Mouse (Mus musculus): Measurements from ENCODE around the gene Mrps23. TPM values are rescaled to one million over a fixed set of nuclear protein-coding genes. Genes with fewer than 3 reads are reported as not detected.
"Not testable (repeated sequence)": the region's sequence is repeated elsewhere in the genome, so short reads cannot be mapped to it uniquely, and the experiment has no call there.

The Mrps23 gene
- polyA plus RNA-seq, 1 experiment, result 9.9 TPM

DNA sequence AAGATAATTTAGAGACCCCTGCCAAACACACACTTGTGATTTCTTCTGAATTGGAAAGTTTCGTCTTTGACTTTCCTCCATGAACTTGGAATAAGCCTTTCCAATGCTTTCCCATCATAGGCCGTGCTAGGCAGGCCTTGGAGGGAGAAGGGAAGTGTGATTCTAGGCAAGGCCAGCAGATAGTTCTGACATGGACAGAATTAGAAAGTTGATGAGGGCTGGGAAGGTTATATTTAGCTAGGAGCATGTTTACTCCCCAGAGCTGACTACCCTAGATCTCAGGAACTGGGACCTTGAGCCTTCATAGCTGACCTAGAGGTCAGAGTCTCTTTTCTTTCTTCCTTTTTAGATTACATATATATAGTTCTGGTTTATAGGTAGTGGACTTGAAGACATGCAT lies 3.0 kb upstream of the Mrps23 start:
- peaks cover 3% of the 10 kb centered on the region for H3K36me3 ChIP-seq (ENCODE audit: control insufficient read depth)
- H3K9me3 ChIP-seq (ENCODE audit: control insufficient read depth, low read length), result no peaks in the 10 kb centered on the region
- H3K4me3 ChIP-seq (replicated peaks), result no peak overlapping the region
- H3K27me3 ChIP-seq (ENCODE audit: control insufficient read depth), result peaks cover 14% of the 10 kb centered on the region
- peaks cover 54% of the 10 kb centered on the region for H3K4me1 ChIP-seq (ENCODE audit: control insufficient read depth)
- TF ChIP-seq GATA1 (IDR thresholded peaks at IDR 0.05; ENCODE audit: low read length) (no peak), TAL1 (IDR thresholded peaks at IDR 0.05; ENCODE audit: low read length) (no peak)

DNA sequence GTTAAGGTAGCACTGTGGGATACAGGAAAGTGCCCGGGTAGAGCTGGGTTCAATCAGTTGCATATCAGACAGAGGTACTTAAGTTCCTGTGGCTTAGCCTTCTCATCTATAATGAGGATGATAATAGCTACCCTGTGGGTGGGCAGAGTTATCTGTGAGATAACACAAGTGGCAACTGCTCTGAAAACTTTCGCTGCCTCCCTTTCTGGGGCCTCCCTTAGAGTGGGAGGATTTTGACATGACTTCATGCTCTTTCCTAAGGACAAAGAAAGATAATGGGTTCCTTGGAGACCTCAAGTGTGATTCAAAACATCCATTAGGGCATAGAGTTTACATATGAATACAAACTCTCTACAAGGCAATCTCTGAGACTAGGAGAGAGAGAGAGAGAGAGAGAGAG lies 2.1 kb upstream of the Mrps23 start:
- H3K36me3 ChIP-seq (ENCODE audit: control insufficient read depth), result peaks cover 5% of the 10 kb centered on the region
- no peaks in the 10 kb centered on the region for H3K9me3 ChIP-seq (ENCODE audit: control insufficient read depth, low read length)
- no peak overlapping the region for H3K4me3 ChIP-seq (replicated peaks)
- TF ChIP-seq TAL1 (IDR thresholded peaks at IDR 0.05; ENCODE audit: low read length), result no peak
- TF ChIP-seq GATA1 (IDR thresholded peaks at IDR 0.05; ENCODE audit: low read length), result no peak
- H3K27me3 ChIP-seq (ENCODE audit: control insufficient read depth), result peaks cover 5% of the 10 kb centered on the region; the same call in 1 of the 2 replicates
- peaks cover 54% of the 10 kb centered on the region for H3K4me1 ChIP-seq (ENCODE audit: control insufficient read depth)

DNA sequence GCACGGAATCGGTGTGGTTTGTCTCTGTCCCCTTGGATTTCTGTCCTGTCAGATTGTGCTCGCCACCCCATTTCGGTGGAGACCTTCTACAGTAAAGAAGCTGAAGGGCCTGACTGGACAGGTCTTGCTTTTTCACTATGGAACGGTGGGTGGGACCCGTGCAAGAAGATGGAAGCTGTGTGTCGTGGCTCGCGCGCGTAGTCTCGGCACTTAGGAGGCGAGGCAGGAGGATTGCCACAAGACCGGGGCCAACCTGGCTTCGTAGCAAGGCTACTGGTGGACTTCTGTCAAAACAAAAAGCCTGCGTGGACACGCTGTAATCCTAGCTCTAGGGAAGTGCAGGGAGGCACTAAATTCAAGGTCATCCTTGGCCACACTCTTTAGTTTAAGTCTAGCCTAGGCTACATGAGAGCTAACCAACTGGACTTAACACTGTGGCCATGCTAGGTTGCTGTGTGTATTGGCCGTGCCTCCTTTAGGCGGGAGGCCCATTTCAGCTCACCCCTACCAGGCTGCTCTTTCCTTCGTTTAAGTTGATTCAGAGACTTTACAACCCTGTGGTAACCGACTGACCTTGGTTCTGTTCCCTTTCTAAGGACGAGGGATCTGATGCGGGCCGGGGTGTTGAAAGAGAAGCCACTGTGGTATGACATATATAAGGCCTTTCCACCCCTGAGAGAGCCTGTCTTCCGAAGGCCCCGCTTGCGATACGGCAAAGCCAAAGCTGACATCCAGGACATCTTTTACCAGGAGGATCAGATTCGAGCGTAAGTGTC lies 593 bp downstream of the Mrps23 start:
- Histone ChIP-seq H3K36me3 (ENCODE audit: control insufficient read depth) (peaks cover 31% of the 10 kb centered on the region), H3K4me1 (ENCODE audit: control insufficient read depth) (peaks cover 51% of the 10 kb centered on the region), H3K27me3 (ENCODE audit: control insufficient read depth) (no peaks in the 10 kb centered on the region; the same call in 1 of the 2 replicates), H3K4me3 (replicated peaks) (peak overlapping the region; percentile 98), H3K9me3 (ENCODE audit: control insufficient read depth, low read length) (no peaks in the 10 kb centered on the region)
- TF ChIP-seq GATA1 (IDR thresholded peaks at IDR 0.05; ENCODE audit: low read length), result no peak
- no peak for TF ChIP-seq TAL1 (IDR thresholded peaks at IDR 0.05; ENCODE audit: low read length)

DNA sequence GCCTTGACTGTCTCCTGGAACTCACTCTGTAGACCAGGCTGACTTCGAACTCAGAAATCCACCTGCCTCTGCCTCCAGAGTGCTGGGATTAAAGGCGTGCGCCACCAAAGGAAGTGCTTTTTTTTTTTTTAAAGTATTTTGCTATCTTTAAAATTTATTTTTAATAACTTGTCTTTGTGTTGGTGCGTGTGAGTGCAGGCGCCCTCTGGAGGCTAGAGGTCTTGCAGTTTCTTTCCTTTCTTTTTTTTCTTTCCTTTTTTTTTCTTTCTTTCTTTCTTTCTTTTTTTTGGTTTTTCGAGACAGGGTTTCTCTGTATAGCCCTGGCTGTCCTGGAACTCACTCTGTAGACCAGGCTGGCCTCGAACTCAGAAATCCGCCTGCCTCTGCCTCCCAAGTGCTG lies 2.4 kb downstream of the Mrps23 start:
- Histone ChIP-seq H3K4me1 (ENCODE audit: control insufficient read depth) (peaks cover 36% of the 10 kb centered on the region), H3K36me3 (ENCODE audit: control insufficient read depth) (peaks cover 49% of the 10 kb centered on the region)
- H3K4me3 ChIP-seq (replicated peaks); H3K9me3 ChIP-seq (ENCODE audit: control insufficient read depth, low read length); H3K27me3 ChIP-seq (ENCODE audit: control insufficient read depth): not testable (repeated sequence)

DNA sequence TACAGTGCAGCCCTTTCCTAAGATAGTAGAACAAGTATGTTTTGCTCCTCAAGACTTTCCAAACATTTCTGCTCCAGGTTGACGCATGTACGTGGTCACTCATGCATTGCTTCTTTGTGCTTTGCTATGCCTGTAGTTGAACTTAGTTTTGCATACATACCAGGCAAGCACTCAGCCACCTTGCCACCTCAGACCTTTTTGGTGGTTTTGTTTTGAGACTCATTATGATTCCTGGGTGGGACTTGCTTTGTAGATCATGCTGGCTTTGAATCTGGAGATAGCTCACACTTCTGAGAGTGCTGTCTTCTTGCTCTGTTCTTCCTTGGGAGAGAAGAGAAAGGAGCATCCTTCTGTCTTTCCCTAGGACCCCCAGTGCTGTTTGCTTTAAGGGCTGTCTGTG lies 3.5 kb downstream of the Mrps23 start:
- peaks cover 53% of the 10 kb centered on the region for H3K36me3 ChIP-seq (ENCODE audit: control insufficient read depth)
- no peak for TF ChIP-seq TAL1 (IDR thresholded peaks at IDR 0.05; ENCODE audit: low read length)
- no peak for TF ChIP-seq GATA1 (IDR thresholded peaks at IDR 0.05; ENCODE audit: low read length)
- no peaks in the 10 kb centered on the region for H3K27me3 ChIP-seq (ENCODE audit: control insufficient read depth)
- H3K9me3 ChIP-seq (ENCODE audit: control insufficient read depth, low read length), result no peaks in the 10 kb centered on the region
- H3K4me3 ChIP-seq (replicated peaks), result no peak overlapping the region
- H3K4me1 ChIP-seq (ENCODE audit: control insufficient read depth), result peaks cover 27% of the 10 kb centered on the region

DNA sequence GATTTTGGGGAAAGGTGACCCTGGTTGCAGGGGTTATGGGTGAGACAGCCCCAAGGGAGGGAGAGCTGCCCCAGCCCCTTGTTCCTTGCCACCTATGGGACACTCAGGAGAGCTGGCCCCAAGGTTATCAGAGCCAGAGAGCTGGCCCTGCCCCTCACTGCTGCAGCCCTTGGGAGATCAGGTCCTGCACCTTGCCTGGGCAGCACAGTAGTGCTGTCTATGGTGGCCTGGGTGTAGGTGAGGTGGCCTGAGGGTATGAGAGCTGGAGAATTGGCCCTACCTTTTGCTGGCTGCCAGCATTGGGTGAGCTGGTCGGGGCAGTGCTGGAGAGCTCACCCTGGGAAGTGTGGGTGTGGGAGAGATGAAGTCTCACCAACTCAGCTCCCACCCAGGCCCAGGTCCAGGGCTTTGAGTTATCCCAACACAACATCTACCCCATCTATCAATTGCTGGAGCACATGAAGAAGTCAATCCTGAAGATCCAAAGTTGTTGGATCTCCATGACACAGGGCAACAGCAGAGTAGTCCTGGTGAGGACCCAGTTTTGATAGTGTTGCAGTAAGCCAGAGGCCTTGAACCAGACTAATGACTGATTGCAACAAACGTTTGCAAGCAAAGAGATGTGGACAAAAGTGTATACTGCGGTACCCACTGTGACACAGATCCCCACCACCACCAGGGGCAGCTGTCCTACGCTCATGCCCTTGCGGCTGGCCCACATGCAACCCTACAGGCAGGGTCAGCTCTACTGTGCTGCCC lies 7.8 kb downstream of the Mrps23 start:
- peaks cover 49% of the 10 kb centered on the region for H3K36me3 ChIP-seq (ENCODE audit: control insufficient read depth)
- no peaks in the 10 kb centered on the region; the same call in 1 of the 2 replicates for H3K4me1 ChIP-seq (ENCODE audit: control insufficient read depth)
- H3K4me3 ChIP-seq (replicated peaks), result no peak overlapping the region
- peaks cover 3% of the 10 kb centered on the region for H3K27me3 ChIP-seq (ENCODE audit: control insufficient read depth)
- no peak for TF ChIP-seq TAL1 (IDR thresholded peaks at IDR 0.05; ENCODE audit: low read length)
- no peak for TF ChIP-seq GATA1 (IDR thresholded peaks at IDR 0.05; ENCODE audit: low read length)
- no peaks in the 10 kb centered on the region for H3K9me3 ChIP-seq (ENCODE audit: control insufficient read depth, low read length)

DNA sequence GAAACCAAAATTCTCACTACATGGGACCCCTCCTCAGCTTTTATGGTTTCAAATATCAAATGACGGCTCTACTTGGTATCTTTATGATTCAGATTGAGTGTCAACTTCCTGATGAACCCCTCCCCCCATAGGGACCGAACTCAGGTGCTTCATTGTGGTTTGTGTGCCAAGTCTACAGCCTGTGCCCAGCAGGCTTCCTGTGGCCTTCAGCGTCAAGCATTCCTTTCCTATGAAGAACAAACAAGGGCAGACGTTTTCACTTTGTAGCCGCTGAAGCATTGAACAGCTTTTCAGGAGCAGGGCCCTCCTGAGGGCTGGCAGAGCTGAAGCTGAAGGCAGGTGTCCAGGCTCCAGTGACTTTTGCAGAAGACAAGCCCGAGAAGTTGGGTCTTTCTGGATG lies 9.6 kb downstream of the Mrps23 start:
- H3K36me3 ChIP-seq (ENCODE audit: control insufficient read depth), result peaks cover 32% of the 10 kb centered on the region
- H3K27me3 ChIP-seq (ENCODE audit: control insufficient read depth), result peaks cover 3% of the 10 kb centered on the region
- H3K4me1 ChIP-seq (ENCODE audit: control insufficient read depth), result no peaks in the 10 kb centered on the region
- H3K9me3 ChIP-seq (ENCODE audit: control insufficient read depth, low read length), result no peaks in the 10 kb centered on the region
- H3K4me3 ChIP-seq (replicated peaks), result no peak overlapping the region
- no peak for TF ChIP-seq TAL1 (IDR thresholded peaks at IDR 0.05; ENCODE audit: low read length)
- no peak for TF ChIP-seq GATA1 (IDR thresholded peaks at IDR 0.05; ENCODE audit: low read length)

DNA sequence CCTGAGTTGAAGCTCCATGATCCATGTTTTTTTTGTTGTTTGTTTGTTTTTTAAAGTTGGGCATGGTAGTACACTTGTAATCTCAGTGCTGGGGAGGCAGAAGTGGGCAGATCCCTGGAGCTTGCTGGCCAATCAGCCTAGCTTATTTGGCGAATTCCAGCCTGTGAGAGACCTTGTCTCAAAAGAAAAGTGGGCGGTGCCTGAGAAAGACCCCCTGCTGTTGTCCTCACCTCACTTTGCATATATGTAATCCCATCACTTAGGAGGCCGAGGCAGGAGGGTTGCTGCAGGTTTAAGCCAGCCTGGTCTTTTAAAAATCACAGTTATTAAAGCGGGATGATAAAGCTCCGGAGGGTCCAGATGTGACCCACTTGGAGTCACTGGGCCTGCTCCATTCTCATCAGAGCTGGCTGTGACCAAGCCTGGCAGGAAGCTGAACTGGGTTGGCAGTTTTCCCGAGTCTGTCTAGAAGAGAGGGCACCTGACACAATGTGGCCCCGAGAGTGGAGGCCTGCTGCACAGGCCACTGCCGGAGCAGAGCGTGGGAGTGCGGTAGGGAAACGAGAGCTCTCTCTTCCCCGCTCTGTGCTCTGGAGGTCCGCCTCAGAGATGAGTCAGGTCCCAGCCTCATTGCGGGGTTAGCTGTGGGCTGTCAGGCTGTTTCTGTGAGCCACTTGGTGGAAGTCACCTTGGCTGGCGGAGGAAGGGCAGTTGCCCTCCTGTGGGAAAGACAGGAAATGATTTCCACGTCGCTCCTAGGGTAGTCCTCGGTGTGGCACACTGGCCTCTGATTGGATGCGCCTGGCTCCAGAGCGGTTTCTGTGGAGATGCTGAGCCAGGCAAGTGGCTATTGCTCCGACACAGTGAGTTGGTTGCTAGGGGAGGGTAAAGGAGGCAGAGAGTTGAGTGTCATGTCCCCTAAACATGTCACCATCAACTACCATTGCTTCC lies 11.0 kb downstream of the Mrps23 start:
- TF ChIP-seq GATA1 (IDR thresholded peaks at IDR 0.05; ENCODE audit: low read length) (no peak), TAL1 (IDR thresholded peaks at IDR 0.05; ENCODE audit: low read length) (no peak)
- H3K9me3 ChIP-seq (ENCODE audit: control insufficient read depth, low read length), result no peaks in the 10 kb centered on the region
- H3K27me3 ChIP-seq (ENCODE audit: control insufficient read depth), result peaks cover 3% of the 10 kb centered on the region
- peaks cover 18% of the 10 kb centered on the region for H3K36me3 ChIP-seq (ENCODE audit: control insufficient read depth)
- H3K4me1 ChIP-seq (ENCODE audit: control insufficient read depth), result no peaks in the 10 kb centered on the region
- H3K4me3 ChIP-seq (replicated peaks), result no peak overlapping the region
